Mouse (Mus musculus): ENCODE results near the gene Plekhg2. TPM values are rescaled to one million over a fixed set of nuclear protein-coding genes. Genes with fewer than 3 reads are reported as not detected.
A peak's percentile ranks its signal among the peaks of the same experiment; 100 is the strongest.

The Plekhg2 gene
- polyA plus RNA-seq, 1 experiment from 2014 or later, result 54.3 TPM

GRCm38 (mm10) chr7:28355221-28355620 is 17.2 kb downstream of the Plekhg2 start:
- Histone ChIP-seq H3K36me3 (ENCODE audit: control insufficient read depth, insufficient read depth, low read length) (peaks cover 50% of the 10 kb centered on the region), H3K9me3 (ENCODE audit: control insufficient read depth, low read length) (no peaks in the 10 kb centered on the region), H3K27ac (ENCODE audit: low read depth) (no peak overlapping the region), H3K4me2 (ENCODE audit: low read length) (no peak overlapping the region), H3K27me3 (replicated peaks; ENCODE audit: control insufficient read depth, insufficient read depth, low read length) (no peaks in the 10 kb centered on the region), H3K9ac (ENCODE audit: low read length) (no peak overlapping the region), H3K4me3 (ENCODE audit: low read depth, low read length) (no peak overlapping the region), H3K4me1 (replicated peaks; ENCODE audit: control insufficient read depth, insufficient read depth, low read length) (peaks cover 24% of the 10 kb centered on the region)
- DNase-seq (ENCODE audit: low spot score) (no peak), ATAC-seq (replicated peaks; ENCODE audit: low FRiP score, low TSS enrichment, low read depth) (no peak)
- WGBS, result 90% methylated on average over 3 of the region's 3 CpGs

- Histone ChIP-seq H3K4me3 (ENCODE audit: low read depth, low read length) (no peak overlapping the region), H3K36me3 (ENCODE audit: control insufficient read depth, insufficient read depth, low read length) (peaks cover 44% of the 10 kb centered on the region), H3K4me1 (replicated peaks; ENCODE audit: control insufficient read depth, insufficient read depth, low read length) (peaks cover 29% of the 10 kb centered on the region), H3K9ac (ENCODE audit: low read length) (no peak overlapping the region), H3K27me3 (replicated peaks; ENCODE audit: control insufficient read depth, insufficient read depth, low read length) (no peaks in the 10 kb centered on the region), H3K4me2 (ENCODE audit: low read length) (no peak overlapping the region), H3K27ac (ENCODE audit: low read depth) (no peak overlapping the region), H3K9me3 (ENCODE audit: control insufficient read depth, low read length) (no peaks in the 10 kb centered on the region)
- ATAC-seq (replicated peaks; ENCODE audit: low FRiP score, low TSS enrichment, low read depth), result no peak
- WGBS, result 91% methylated on average over 3 of the region's 3 CpGs
- no peak for DNase-seq (ENCODE audit: low spot score)
Observed at GRCm38 (mm10) chr7:28354596-28354995, 17.8 kb downstream of the Plekhg2 start.

- Histone ChIP-seq H3K4me1 (replicated peaks; ENCODE audit: control insufficient read depth, insufficient read depth, low read length) (peaks cover 31% of the 10 kb centered on the region), H3K4me3 (ENCODE audit: low read depth, low read length) (no peak overlapping the region), H3K36me3 (ENCODE audit: control insufficient read depth, insufficient read depth, low read length) (peaks cover 40% of the 10 kb centered on the region), H3K27me3 (replicated peaks; ENCODE audit: control insufficient read depth, insufficient read depth, low read length) (no peaks in the 10 kb centered on the region), H3K9me3 (ENCODE audit: control insufficient read depth, low read length) (no peaks in the 10 kb centered on the region), H3K27ac (ENCODE audit: low read depth) (no peak overlapping the region), H3K4me2 (ENCODE audit: low read length) (no peak overlapping the region), H3K9ac (ENCODE audit: low read length) (no peak overlapping the region)
- no peak for ATAC-seq (replicated peaks; ENCODE audit: low FRiP score, low TSS enrichment, low read depth)
- DNase-seq (ENCODE audit: low spot score), result no peak
- WGBS, result 82% methylated on average over 3 of the region's 3 CpGs
Observed at GRCm38 (mm10) chr7:28354113-28354581, 18.3 kb downstream of the Plekhg2 start.

GRCm38 (mm10) chr7:28353267-28353666 is 19.1 kb downstream of the Plekhg2 start:
- H3K9me3 ChIP-seq (ENCODE audit: control insufficient read depth, low read length), result no peaks in the 10 kb centered on the region
- H3K27me3 ChIP-seq (replicated peaks; ENCODE audit: control insufficient read depth, insufficient read depth, low read length), result no peaks in the 10 kb centered on the region
- 89% methylated on average over 2 of the region's 2 CpGs for WGBS
- DNase-seq (ENCODE audit: low spot score) (no peak), ATAC-seq (replicated peaks; ENCODE audit: low FRiP score, low TSS enrichment, low read depth) (no peak)
- H3K9ac ChIP-seq (ENCODE audit: low read length), result no peak overlapping the region
- H3K4me1 ChIP-seq (replicated peaks; ENCODE audit: control insufficient read depth, insufficient read depth, low read length), result peaks cover 27% of the 10 kb centered on the region
- H3K4me3 ChIP-seq (ENCODE audit: low read depth, low read length), result no peak overlapping the region
- peaks cover 33% of the 10 kb centered on the region for H3K36me3 ChIP-seq (ENCODE audit: control insufficient read depth, insufficient read depth, low read length)
- no peak overlapping the region for H3K27ac ChIP-seq (ENCODE audit: low read depth)
- no peak overlapping the region for H3K4me2 ChIP-seq (ENCODE audit: low read length)

GRCm38 (mm10) chr7:28351676-28352191 is 20.7 kb downstream of the Plekhg2 start:
- ATAC-seq (replicated peaks; ENCODE audit: low FRiP score, low TSS enrichment, low read depth) (no peak), DNase-seq (ENCODE audit: low spot score) (no peak)
- 40% methylated on average over 4 of the region's 4 CpGs for WGBS
- Histone ChIP-seq H3K27me3 (replicated peaks; ENCODE audit: control insufficient read depth, insufficient read depth, low read length) (no peaks in the 10 kb centered on the region), H3K4me1 (replicated peaks; ENCODE audit: control insufficient read depth, insufficient read depth, low read length) (peaks cover 16% of the 10 kb centered on the region), H3K9me3 (ENCODE audit: control insufficient read depth, low read length) (no peaks in the 10 kb centered on the region), H3K4me2 (ENCODE audit: low read length) (peak overlapping the region; percentile 96), H3K4me3 (ENCODE audit: low read depth, low read length) (peak overlapping the region; percentile 95), H3K27ac (ENCODE audit: low read depth) (no peak overlapping the region), H3K36me3 (ENCODE audit: control insufficient read depth, insufficient read depth, low read length) (peaks cover 33% of the 10 kb centered on the region), H3K9ac (ENCODE audit: low read length) (peak overlapping the region; percentile 99)

- peak within 1 kb of the TSS; percentile 99 for H3K9ac ChIP-seq (ENCODE audit: low read length)
- peak; percentile 98 for DNase-seq (ENCODE audit: low spot score)
- under 1% methylated on average over 50 of the region's 50 CpGs for WGBS
Observed at GRCm38 (mm10) chr7:28350155-28350883, 22.1 kb downstream of the Plekhg2 start, which contains the start of gene Rps16. TSS of gene Rps16 (plus strand) at chr7:28350652.

GRCm38 (mm10) chr7:28348601-28349000 is 23.8 kb downstream of the Plekhg2 start:
- H3K36me3 ChIP-seq (ENCODE audit: control insufficient read depth, insufficient read depth, low read length), result peaks cover 23% of the 10 kb centered on the region
- no peak for ATAC-seq (replicated peaks; ENCODE audit: low FRiP score, low TSS enrichment, low read depth)
- no peak for DNase-seq (ENCODE audit: low spot score)
- no peak overlapping the region for H3K4me2 ChIP-seq (ENCODE audit: low read length)
- 91% methylated on average over 7 of the region's 7 CpGs for WGBS
- no peak overlapping the region for H3K4me3 ChIP-seq (ENCODE audit: low read depth, low read length)
- no peaks in the 10 kb centered on the region for H3K27me3 ChIP-seq (replicated peaks; ENCODE audit: control insufficient read depth, insufficient read depth, low read length)
- H3K4me1 ChIP-seq (replicated peaks; ENCODE audit: control insufficient read depth, insufficient read depth, low read length), result peaks cover 14% of the 10 kb centered on the region
- no peak overlapping the region for H3K9ac ChIP-seq (ENCODE audit: low read length)
- no peaks in the 10 kb centered on the region for H3K9me3 ChIP-seq (ENCODE audit: control insufficient read depth, low read length)
- H3K27ac ChIP-seq (ENCODE audit: low read depth), result no peak overlapping the region

More at GRCm38 (mm10) chr7:28350155-28350883, 22.1 kb downstream of the Plekhg2 start, which contains the start of gene Rps16:
- Histone ChIP-seq H3K27me3 (replicated peaks; ENCODE audit: control insufficient read depth, insufficient read depth, low read length) (no peaks in the 10 kb centered on the region), H3K4me2 (ENCODE audit: low read length) (peak within 1 kb of the TSS; percentile 96), H3K4me1 (replicated peaks; ENCODE audit: control insufficient read depth, insufficient read depth, low read length) (peaks cover 14% of the 10 kb centered on the region), H3K9me3 (ENCODE audit: control insufficient read depth, low read length) (no peaks in the 10 kb centered on the region), H3K4me3 (ENCODE audit: low read depth, low read length) (peak within 1 kb of the TSS; percentile 95), H3K36me3 (ENCODE audit: control insufficient read depth, insufficient read depth, low read length) (peaks cover 33% of the 10 kb centered on the region), H3K27ac (ENCODE audit: low read depth) (peak within 1 kb of the TSS; percentile 89)
- peak; percentile 90 for ATAC-seq (replicated peaks; ENCODE audit: low FRiP score, low TSS enrichment, low read depth)

GRCm38 (mm10) chr7:28347746-28348145 is 24.7 kb downstream of the Plekhg2 start:
- ATAC-seq (replicated peaks; ENCODE audit: low FRiP score, low TSS enrichment, low read depth) (no peak), DNase-seq (ENCODE audit: low spot score) (no peak)
- H3K27ac ChIP-seq (ENCODE audit: low read depth), result no peak overlapping the region
- no peaks in the 10 kb centered on the region for H3K9me3 ChIP-seq (ENCODE audit: control insufficient read depth, low read length)
- peaks cover 14% of the 10 kb centered on the region for H3K36me3 ChIP-seq (ENCODE audit: control insufficient read depth, insufficient read depth, low read length)
- 67% methylated on average over 3 of the region's 3 CpGs for WGBS
- H3K4me2 ChIP-seq (ENCODE audit: low read length), result no peak overlapping the region
- no peaks in the 10 kb centered on the region for H3K27me3 ChIP-seq (replicated peaks; ENCODE audit: control insufficient read depth, insufficient read depth, low read length)
- H3K4me1 ChIP-seq (replicated peaks; ENCODE audit: control insufficient read depth, insufficient read depth, low read length), result peaks cover 14% of the 10 kb centered on the region
- no peak overlapping the region for H3K4me3 ChIP-seq (ENCODE audit: low read depth, low read length)
- no peak overlapping the region for H3K9ac ChIP-seq (ENCODE audit: low read length)
